Mouse (Mus musculus) ovary, postnatal 10 days (tissue): Measurements from ENCODE around the gene 2310002L09Rik.
"Not testable (repeated sequence)": the region's sequence is repeated elsewhere in the genome, so short reads cannot be mapped to it uniquely, and the experiment has no call there.

Experiments used
- DNase-seq: peaks from one replicate; pipeline ENCODE4 v3.0.0; 2022; ENCODE audit warnings: low spot score

2310002L09Rik gene

GRCm38 (mm10) chr4:73950375-73950896 is at the start of gene 2310002L09Rik:
Gene 2310002L09Rik, minus strand, starts transcription at chr4:73950846.
- no peak for DNase-seq

GRCm38 (mm10) chr4:73980454-73980853 is 29.8 kb upstream of the 2310002L09Rik start:
- DNase-seq: no peak

DNA sequence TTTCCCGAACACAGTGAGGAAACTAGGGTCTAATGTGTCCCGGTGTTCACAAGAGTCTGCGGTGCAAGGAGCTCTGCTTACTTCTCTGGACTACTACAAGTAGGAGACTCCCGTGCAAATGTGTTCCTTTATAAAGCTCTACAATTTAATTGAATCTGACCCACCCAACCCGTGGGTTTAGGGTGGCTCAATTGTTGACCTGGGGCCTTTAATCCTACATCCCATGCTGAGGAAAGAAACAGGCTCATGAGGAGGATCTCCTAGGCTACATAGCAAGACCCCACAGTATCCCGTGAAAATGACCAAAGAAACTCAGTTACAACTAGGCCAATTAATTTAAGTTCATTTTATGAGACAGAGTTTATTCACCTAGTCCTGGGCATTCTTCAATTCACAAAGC is 30.0 kb downstream of the 2310002L09Rik start, which contains the start of gene Gm11756:
Gene Gm11756 (minus strand): TSS at position 101 of the 400 bp plus-strand sequence.
- DNase-seq: not testable (repeated sequence)

DNA sequence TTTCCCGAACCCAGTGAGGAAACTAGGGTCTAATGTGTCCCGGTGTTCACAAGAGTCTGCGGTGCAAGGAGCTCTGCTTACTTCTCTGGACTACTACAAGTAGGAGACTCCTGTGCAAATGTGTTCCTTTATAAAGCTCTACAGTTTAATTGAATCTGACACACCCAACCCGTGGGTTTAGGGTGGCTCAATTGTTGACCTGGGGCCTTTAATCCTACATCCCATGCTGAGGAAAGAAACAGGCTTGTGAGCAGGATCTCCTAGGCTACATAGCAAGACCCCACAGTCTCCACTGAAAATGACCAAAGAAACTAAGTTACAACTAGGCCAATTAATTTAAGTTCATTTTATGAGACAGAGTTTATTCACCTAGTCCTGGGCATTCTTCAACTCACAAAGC is 44.8 kb downstream of the 2310002L09Rik start, which contains the start of gene Gm13871:
Gene Gm13871 (minus strand): TSS at position 101 of the 400 bp plus-strand sequence.
- DNase-seq: not testable (repeated sequence)

DNA sequence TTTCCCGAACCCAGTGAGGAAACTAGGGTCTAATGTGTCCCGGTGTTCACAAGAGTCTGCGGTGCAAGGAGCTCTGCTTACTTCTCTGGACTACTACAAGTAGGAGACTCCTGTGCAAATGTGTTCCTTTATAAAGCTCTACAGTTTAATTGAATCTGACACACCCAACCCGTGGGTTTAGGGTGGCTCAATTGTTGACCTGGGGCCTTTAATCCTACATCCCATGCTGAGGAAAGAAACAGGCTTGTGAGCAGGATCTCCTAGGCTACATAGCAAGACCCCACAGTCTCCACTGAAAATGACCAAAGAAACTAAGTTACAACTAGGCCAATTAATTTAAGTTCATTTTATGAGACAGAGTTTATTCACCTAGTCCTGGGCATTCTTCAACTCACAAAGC is 59.6 kb downstream of the 2310002L09Rik start, which contains the start of gene Gm11757:
Gene Gm11757 (minus strand): TSS at position 101 of the 400 bp plus-strand sequence.
- not testable (repeated sequence) for DNase-seq
